Mouse (Mus musculus) kidney, adult 2 months (tissue): ENCODE results near the gene Lrrfip2.

Experiments
- CTCF ChIP-seq: fragments of 200-500 bp; conservative IDR thresholded peaks from 2 replicates; pipeline ENCODE4 v1.5.1; 2011; ENCODE audit warnings: low read depth, mild to moderate bottlenecking, control low read depth, low read length, moderate library complexity, mixed read lengths; ENCODE audit not compliant: insufficient read depth, insufficient read length
- POLR2A ChIP-seq: fragments of 200-500 bp; IDR thresholded peaks from one replicate; pipeline ENCODE4 v1.6.1; 2011; ENCODE audit warnings: low read depth, low read length, control low read depth

GRCm38 (mm10) chr9:111198332-111198731 is 80.9 kb downstream of the Lrrfip2 start:
- TF ChIP-seq POLR2A (no peak), CTCF (no peak)
